Mouse (Mus musculus) cerebellum, adult 2 months (tissue): ENCODE results near the gene Ccdc61.

Source experiments
- CTCF ChIP-seq: fragments of 200-500 bp; IDR thresholded peaks from 2 replicates; pipeline ENCODE4 v1.5.1; 2011; ENCODE audit warnings: low read depth, mild to moderate bottlenecking, control low read depth, low read length, moderate library complexity, borderline replicate concordance; ENCODE audit not compliant: insufficient read depth
- POLR2A ChIP-seq: fragments of 200-500 bp; IDR thresholded peaks from 2 replicates; pipeline ENCODE4 v1.6.1; 2011; ENCODE audit warnings: low read length, control low read depth, borderline replicate concordance; ENCODE audit not compliant: insufficient read depth

GRCm38 (mm10) chr7:18875372-18875771 is 34.8 kb downstream of the Ccdc61 start:
- no peak for TF ChIP-seq CTCF
- no peak for TF ChIP-seq POLR2A
